Mouse (Mus musculus) A20 (cell line): ENCODE measurements at regions not wholly inside any gene's neighbourhood (a gene's known extent, or its start where the extent isn't known, plus 50 kb on each side); places are given as distances from the start of the nearest gene placed in this dataset.
A peak's percentile ranks its signal among the peaks of the same experiment; 100 is the strongest.
"Not testable (repeated sequence)": the region's sequence is repeated elsewhere in the genome, so short reads cannot be mapped to it uniquely, and the experiment has no call there.

ENCODE experiments used
- DNase-seq: peaks from one replicate; pipeline ENCODE4 v3.0.0-alpha.2; 2011; ENCODE audit warnings: low read depth, low spot score

GRCm38 (mm10) chr10:33715701-33716250, 70.7 kb downstream of the Sult3a2 start:
- no peak for DNase-seq

GRCm38 (mm10) chr10:33708656-33709055, 77.8 kb downstream of the Sult3a2 start:
- not testable (repeated sequence) for DNase-seq

- DNase-seq, result not testable (repeated sequence)
These were observed 79.7 kb upstream of the Clvs2 start for GRCm38 (mm10) chr10:33704245-33704644.

- peak; percentile 50 for DNase-seq
These were observed 78.9 kb upstream of the Clvs2 start for GRCm38 (mm10) chr10:33703420-33703819.
